Mouse (Mus musculus) forebrain, embryonic 13.5 days (tissue): Measurements from ENCODE around the gene Ypel4. TPM values are rescaled to one million over a fixed set of nuclear protein-coding genes. Genes with fewer than 3 reads are reported as not detected.

Experiments
- ATAC-seq: fragments of 200-750 bp; cut with Nextera tagmentation; 2 replicates; pipeline ENCODE4 v1.8.0; 2017
- H3K27ac ChIP-seq: fragments of 300-500 bp; sonication (generic); 2 replicates; pipeline ENCODE4 v1.5.1; 2015; ENCODE audit warnings: inconsistent platforms, mild to moderate bottlenecking, moderate library complexity
- H3K27me3 ChIP-seq: fragments of 300-500 bp; sonication (generic); 2 replicates; pipeline ENCODE4 v1.6.1; 2015; ENCODE audit warnings: mild to moderate bottlenecking, inconsistent platforms
- H3K36me3 ChIP-seq: fragments of 300-500 bp; sonication (generic); 2 replicates; pipeline ENCODE4 v1.6.1; 2015; ENCODE audit warnings: mild to moderate bottlenecking, inconsistent platforms; ENCODE audit not compliant: poor library complexity, severe bottlenecking
- H3K4me1 ChIP-seq: fragments of 300-500 bp; sonication (generic); 2 replicates; pipeline ENCODE4 v1.6.1; 2015; ENCODE audit warnings: inconsistent platforms
- H3K4me2 ChIP-seq: fragments of 300-500 bp; sonication (generic); 2 replicates; pipeline ENCODE4 v1.6.1; 2015; ENCODE audit warnings: inconsistent platforms, mild to moderate bottlenecking, moderate library complexity
- H3K4me3 ChIP-seq: fragments of 300-500 bp; sonication (generic); 2 replicates; pipeline ENCODE4 v1.5.1; 2015; ENCODE audit warnings: mild to moderate bottlenecking, inconsistent platforms
- H3K9ac ChIP-seq: fragments of 300-500 bp; sonication (generic); 2 replicates; pipeline ENCODE4 v1.6.1; 2015; ENCODE audit warnings: mild to moderate bottlenecking, inconsistent platforms
- H3K9me3 ChIP-seq: fragments of 300-500 bp; sonication (generic); replicated peaks from 2 replicates; pipeline ENCODE4 v1.6.1; 2016; ENCODE audit warnings: inconsistent platforms
- WGBS: fragments of 180-500 bp; shearing (Covaris S2); methylation state at CpG from one replicate; pipeline ENCODE4 v1.1.7; 2015; 5-methylcytosine and 5-hydroxymethylcytosine counted together
- polyA plus RNA-seq: library from polyadenylated mRNA; unstranded; fragments of >200 nt; fragmentation: Nextera tagmentation; extraction: Ambion mirVana; gene quantifications from 2 replicates; pipeline ENCODE4 v1.2.1, GENCODE M21; 2015

Ypel4 gene
- polyA plus RNA-seq, 1 experiment from 2014 or later: 18.2 TPM

GRCm38 (mm10) chr2:84743561-84743960 is 9.7 kb downstream of the Ypel4 start, which contains the start of gene Gm19426:
Gm19426 (minus strand) TSS chr2:84743655.
- under 1% methylated on average over 25 of the region's 25 CpGs for WGBS
- Histone ChIP-seq H3K4me3 (peak within 1 kb of the TSS; percentile 93), H3K9me3 (no peaks in the 10 kb centered on the region), H3K4me1 (peaks cover 45% of the 10 kb centered on the region), H3K36me3 (peaks cover 7% of the 10 kb centered on the region; the same call in 1 of the 2 replicates), H3K27ac (peak within 1 kb of the TSS; percentile 99), H3K4me2 (peak within 1 kb of the TSS; percentile 85), H3K27me3 (no peaks in the 10 kb centered on the region), H3K9ac (peak within 1 kb of the TSS; percentile 99)
- peak; percentile 91 for ATAC-seq

GRCm38 (mm10) chr2:84744126-84744525 is 10.3 kb downstream of the Ypel4 start:
- Histone ChIP-seq H3K9me3 (no peaks in the 10 kb centered on the region), H3K4me3 (peak overlapping the region; percentile 93), H3K9ac (peak overlapping the region; percentile 99), H3K36me3 (peaks cover 7% of the 10 kb centered on the region; the same call in 1 of the 2 replicates), H3K4me2 (peak overlapping the region; percentile 85), H3K27me3 (no peaks in the 10 kb centered on the region), H3K4me1 (peaks cover 40% of the 10 kb centered on the region), H3K27ac (peak overlapping the region; percentile 99)
- peak; percentile 37 for ATAC-seq
- 1% methylated on average over 10 of the region's 10 CpGs for WGBS

DNA sequence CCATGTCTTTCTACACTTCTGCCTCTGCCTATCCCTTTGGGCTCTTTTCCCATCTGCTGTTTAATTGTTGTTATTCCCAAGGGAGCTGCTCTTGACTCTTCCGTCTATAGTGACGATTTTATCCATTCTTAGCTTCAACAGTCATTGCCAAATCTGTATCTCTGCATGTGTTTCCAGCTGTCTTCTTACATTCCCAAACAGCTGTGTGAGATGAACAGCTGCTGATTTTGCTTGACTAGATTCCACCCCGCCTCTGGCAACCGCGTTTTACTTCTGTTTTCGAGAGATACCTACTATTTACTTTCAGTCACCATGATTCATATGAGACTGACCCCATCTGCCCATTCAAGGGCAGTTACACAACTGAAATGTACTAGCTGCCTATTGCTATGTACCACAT is 16.3 kb downstream of the Ypel4 start:
- 86% methylated on average over 6 of the region's 6 CpGs for WGBS
- H3K27me3 ChIP-seq: no peaks in the 10 kb centered on the region
- no peaks in the 10 kb centered on the region for H3K4me1 ChIP-seq
- no peak overlapping the region for H3K27ac ChIP-seq
- H3K36me3 ChIP-seq: no peaks in the 10 kb centered on the region
- no peak overlapping the region for H3K9ac ChIP-seq
- ATAC-seq: no peak
- no peaks in the 10 kb centered on the region for H3K9me3 ChIP-seq
- H3K4me3 ChIP-seq: no peak overlapping the region
- no peak overlapping the region for H3K4me2 ChIP-seq

DNA sequence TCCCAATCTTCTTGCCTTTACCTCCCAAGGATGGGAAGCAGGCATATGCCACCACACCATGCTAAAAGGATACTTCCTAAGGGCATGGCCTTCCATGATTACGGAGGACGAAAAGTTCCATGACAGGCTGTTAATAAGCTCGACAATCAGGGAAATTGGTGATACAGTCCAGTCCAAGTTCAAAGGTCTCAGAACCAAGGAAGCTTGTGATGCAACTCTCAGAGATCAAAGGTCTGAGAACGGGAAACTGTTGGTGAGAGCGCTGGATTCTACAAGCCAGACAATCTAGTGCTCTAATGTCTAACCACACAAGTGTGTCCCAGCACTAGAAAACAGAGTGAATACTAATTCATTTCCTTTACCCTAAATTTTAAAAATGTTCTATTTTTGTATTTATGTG is 22.4 kb downstream of the Ypel4 start:
- no peaks in the 10 kb centered on the region for H3K4me1 ChIP-seq
- 84% methylated on average over 5 of the region's 5 CpGs for WGBS

DNA sequence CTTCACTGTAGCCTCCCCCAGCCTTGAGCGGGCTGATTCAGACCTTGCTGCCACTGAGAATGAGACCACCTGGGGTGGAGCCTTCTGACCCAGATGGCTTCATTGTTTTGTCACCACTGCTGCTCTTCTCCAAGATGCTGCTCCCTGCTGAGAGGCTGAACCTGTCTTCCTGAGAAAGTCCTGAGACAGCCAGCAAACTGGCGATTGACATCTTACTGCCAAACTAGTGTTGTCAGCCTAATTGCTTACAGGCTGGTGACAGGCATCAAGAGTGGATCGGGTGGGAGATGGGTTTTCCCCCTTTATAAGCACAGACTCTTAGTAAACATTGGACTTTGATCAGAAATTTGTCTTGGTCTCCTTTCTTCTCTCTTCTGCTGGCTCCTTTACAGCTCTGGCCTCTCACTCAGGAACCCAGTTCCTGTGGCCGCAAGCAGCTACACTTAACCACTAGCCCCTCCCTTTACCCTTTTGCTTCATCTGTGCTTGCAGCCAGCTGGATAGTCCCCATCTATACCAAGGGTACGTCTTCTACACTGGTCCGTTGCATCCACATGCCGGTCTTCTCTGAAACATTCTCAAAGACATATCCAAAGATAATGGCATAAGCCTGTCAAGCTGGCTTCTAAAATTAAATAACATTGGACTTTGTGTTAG is 23.3 kb downstream of the Ypel4 start:
- H3K36me3 ChIP-seq: no peaks in the 10 kb centered on the region
- WGBS: 59% methylated on average over 7 of the region's 7 CpGs

More for the DNA sequence above, 22.4 kb downstream of the Ypel4 start:
- H3K4me2 ChIP-seq: no peak overlapping the region
- H3K9me3 ChIP-seq: no peaks in the 10 kb centered on the region
- no peaks in the 10 kb centered on the region for H3K27me3 ChIP-seq
- ATAC-seq: no peak
- H3K36me3 ChIP-seq: no peaks in the 10 kb centered on the region
- no peak overlapping the region for H3K27ac ChIP-seq
- H3K4me3 ChIP-seq: no peak overlapping the region
- no peak overlapping the region for H3K9ac ChIP-seq

DNA sequence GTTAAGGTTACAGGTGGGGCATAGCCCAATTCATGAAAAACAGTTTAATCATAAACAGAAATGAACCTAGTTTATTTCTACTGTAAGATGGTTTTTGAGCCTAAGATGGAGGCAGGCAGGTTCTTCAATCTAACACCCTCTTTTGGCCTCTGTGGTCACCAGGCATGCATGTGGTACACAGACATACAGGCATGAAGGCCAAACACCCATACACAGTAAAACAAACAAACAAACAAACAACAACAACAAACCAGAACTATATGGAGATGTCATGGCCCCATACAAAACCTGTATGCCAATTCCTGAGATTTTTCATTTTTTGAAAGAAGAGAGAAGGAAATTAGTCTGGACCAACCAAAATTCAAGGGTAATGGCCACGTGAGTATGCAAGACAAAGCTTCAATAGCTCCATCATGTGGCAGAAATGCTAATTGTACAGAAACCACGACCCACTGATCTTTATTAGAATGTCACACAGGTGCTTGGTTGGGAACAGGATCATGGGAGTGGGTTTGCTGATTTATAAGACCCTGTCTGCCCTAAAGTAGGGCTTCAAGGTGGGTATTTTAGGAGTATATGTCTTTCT is 24.8 kb downstream of the Ypel4 start:
- no peaks in the 10 kb centered on the region for H3K27me3 ChIP-seq
- no peak overlapping the region for H3K9ac ChIP-seq
- H3K4me3 ChIP-seq: no peak overlapping the region
- no peaks in the 10 kb centered on the region for H3K36me3 ChIP-seq
- peak; percentile 78 for ATAC-seq
- H3K4me1 ChIP-seq: no peaks in the 10 kb centered on the region
- no peak overlapping the region for H3K4me2 ChIP-seq
- H3K27ac ChIP-seq: no peak overlapping the region
- WGBS: 0% methylated on average over 2 of the region's 2 CpGs
- H3K9me3 ChIP-seq: no peaks in the 10 kb centered on the region

More for the DNA sequence above, 23.3 kb downstream of the Ypel4 start:
- Histone ChIP-seq H3K27me3 (no peaks in the 10 kb centered on the region), H3K4me2 (no peak overlapping the region), H3K4me1 (no peaks in the 10 kb centered on the region), H3K9me3 (no peaks in the 10 kb centered on the region), H3K9ac (no peak overlapping the region), H3K27ac (no peak overlapping the region), H3K4me3 (no peak overlapping the region)
- no peak for ATAC-seq

DNA sequence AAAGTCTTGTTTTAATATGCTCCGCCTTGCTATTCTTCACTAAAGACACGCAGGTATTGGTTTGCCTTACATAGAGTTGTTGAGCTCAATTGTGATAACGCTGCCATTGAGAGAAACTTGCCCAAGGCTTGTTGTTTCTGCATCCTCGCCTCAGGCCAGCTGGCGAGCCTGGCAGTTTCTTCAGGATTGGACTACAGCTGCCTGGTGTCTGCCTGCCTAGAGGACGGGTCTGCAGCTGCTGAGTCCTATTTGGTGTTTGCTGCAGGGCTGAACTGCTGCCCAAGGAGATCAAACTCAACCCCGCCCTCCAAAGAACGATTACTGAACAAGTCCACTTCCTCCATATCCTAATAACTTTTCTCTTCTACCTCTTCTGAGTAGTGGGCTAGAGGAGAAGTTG is 26.9 kb downstream of the Ypel4 start:
- Histone ChIP-seq H3K4me3 (no peak overlapping the region), H3K4me1 (no peaks in the 10 kb centered on the region), H3K9me3 (no peaks in the 10 kb centered on the region), H3K27me3 (no peaks in the 10 kb centered on the region), H3K27ac (no peak overlapping the region), H3K9ac (no peak overlapping the region), H3K4me2 (no peak overlapping the region), H3K36me3 (peaks cover 3% of the 10 kb centered on the region; the same call in 1 of the 2 replicates)
- no peak for ATAC-seq
- WGBS: 70% methylated on average over 8 of the region's 8 CpGs

GRCm38 (mm10) chr2:84761309-84761708 is 27.5 kb downstream of the Ypel4 start:
- WGBS: 92% methylated on average over 3 of the region's 3 CpGs
- H3K36me3 ChIP-seq: peaks cover 3% of the 10 kb centered on the region; the same call in 1 of the 2 replicates
- no peak overlapping the region for H3K4me3 ChIP-seq
- H3K27ac ChIP-seq: no peak overlapping the region
- no peaks in the 10 kb centered on the region for H3K9me3 ChIP-seq
- no peaks in the 10 kb centered on the region for H3K4me1 ChIP-seq
- H3K4me2 ChIP-seq: no peak overlapping the region
- ATAC-seq: no peak
- no peak overlapping the region for H3K9ac ChIP-seq
- H3K27me3 ChIP-seq: no peaks in the 10 kb centered on the region

DNA sequence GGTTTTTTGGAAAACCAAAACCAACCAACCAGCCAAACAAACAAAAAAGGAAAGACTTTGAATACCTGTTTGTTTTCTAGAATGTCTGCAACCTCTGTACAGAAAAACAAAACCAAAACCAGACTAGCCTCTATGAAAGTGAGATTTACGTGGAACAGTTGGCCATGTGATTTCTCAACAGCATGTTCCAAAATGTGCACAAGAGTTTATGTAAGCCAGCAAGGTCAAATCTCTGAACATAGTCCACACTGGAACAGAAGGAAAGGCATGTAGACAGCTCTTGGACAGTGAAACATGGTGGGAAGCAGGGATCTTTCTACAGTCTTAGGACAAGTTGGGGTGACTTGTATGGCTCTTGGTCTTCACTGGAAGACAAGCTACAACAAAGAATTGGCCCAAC is 28.0 kb downstream of the Ypel4 start:
- no peak overlapping the region for H3K4me3 ChIP-seq
- H3K27me3 ChIP-seq: no peaks in the 10 kb centered on the region
- WGBS: 90% methylated on average over 1 of the region's 1 CpGs
- no peaks in the 10 kb centered on the region for H3K4me1 ChIP-seq
- no peaks in the 10 kb centered on the region for H3K9me3 ChIP-seq
- ATAC-seq: no peak
- no peak overlapping the region for H3K9ac ChIP-seq
- no peak overlapping the region for H3K4me2 ChIP-seq
- H3K36me3 ChIP-seq: peaks cover 3% of the 10 kb centered on the region; the same call in 1 of the 2 replicates
- no peak overlapping the region for H3K27ac ChIP-seq

- H3K4me1 ChIP-seq: no peaks in the 10 kb centered on the region
- no peak overlapping the region for H3K4me3 ChIP-seq
- peaks cover 3% of the 10 kb centered on the region; the same call in 1 of the 2 replicates for H3K36me3 ChIP-seq
- H3K9ac ChIP-seq: no peak overlapping the region
- no peak overlapping the region for H3K4me2 ChIP-seq
- no peak for ATAC-seq
- 28% methylated on average over 4 of the region's 4 CpGs for WGBS
- no peaks in the 10 kb centered on the region for H3K27me3 ChIP-seq
- no peaks in the 10 kb centered on the region for H3K9me3 ChIP-seq
- no peak overlapping the region for H3K27ac ChIP-seq
Measured at GRCm38 (mm10) chr2:84762295-84762694, 28.4 kb downstream of the Ypel4 start.

DNA sequence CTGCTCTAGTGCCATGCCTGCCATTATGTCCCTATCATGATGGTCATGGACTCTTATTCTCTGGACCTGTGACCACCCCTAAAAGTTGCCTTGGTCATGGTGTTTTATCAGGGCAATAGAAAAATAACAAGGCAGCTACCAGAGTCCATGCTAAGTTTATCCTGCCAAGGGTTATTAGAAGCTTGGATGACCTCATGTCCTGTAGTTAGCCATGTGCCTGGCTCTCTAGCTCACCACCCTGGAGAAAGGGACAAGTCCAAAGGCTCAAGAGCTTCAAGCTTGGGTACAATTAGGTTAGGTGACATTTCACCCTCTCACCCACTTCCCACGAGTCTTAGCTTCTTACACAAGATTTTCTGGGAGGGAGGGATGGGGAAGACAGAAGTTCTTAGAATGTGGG is 29.0 kb downstream of the Ypel4 start:
- Histone ChIP-seq H3K27me3 (no peaks in the 10 kb centered on the region), H3K4me1 (no peaks in the 10 kb centered on the region), H3K4me2 (no peak overlapping the region), H3K27ac (no peak overlapping the region), H3K9me3 (no peaks in the 10 kb centered on the region), H3K36me3 (peaks cover 3% of the 10 kb centered on the region; the same call in 1 of the 2 replicates), H3K4me3 (no peak overlapping the region), H3K9ac (no peak overlapping the region)
- ATAC-seq: no peak
- WGBS: 70% methylated on average over 1 of the region's 1 CpGs

DNA sequence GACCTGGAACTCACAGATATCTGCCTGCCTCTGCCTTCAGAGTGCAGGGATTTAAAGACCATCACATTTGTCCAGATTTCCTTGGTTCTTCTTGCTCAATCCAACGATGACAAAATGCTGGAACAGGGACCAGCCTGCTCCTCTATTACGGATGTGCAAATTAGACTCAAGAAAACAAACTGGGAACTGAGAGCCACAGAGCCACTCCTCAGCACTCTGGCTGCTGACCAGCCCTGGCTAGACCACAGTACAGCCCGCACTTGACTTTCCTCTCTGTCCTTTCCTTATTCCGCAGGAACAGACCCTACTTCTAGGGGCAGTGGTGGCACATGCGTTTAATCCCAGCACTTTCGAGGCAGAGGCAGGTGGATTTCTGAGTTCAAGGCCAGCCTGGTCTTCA is 36.6 kb downstream of the Ypel4 start:
- Histone ChIP-seq H3K27me3 (no peaks in the 10 kb centered on the region), H3K9ac (no peak overlapping the region), H3K27ac (no peak overlapping the region), H3K4me3 (no peak overlapping the region), H3K4me1 (peaks cover 14% of the 10 kb centered on the region), H3K36me3 (no peaks in the 10 kb centered on the region), H3K4me2 (no peak overlapping the region), H3K9me3 (no peaks in the 10 kb centered on the region)
- WGBS: 81% methylated on average over 6 of the region's 6 CpGs
- no peak for ATAC-seq
